Mouse (Mus musculus) liver, embryonic 14.5 days (tissue): ENCODE data around the gene Ppm1l. TPM values are rescaled to one million over a fixed set of nuclear protein-coding genes. Genes with fewer than 3 reads are reported as not detected.

Experiments used
- ATAC-seq: fragments of 200-750 bp; cut with Nextera tagmentation; 2 replicates; pipeline ENCODE4 v1.8.0; 2017; ENCODE audit warnings: moderate number of reproducible peaks, mild to moderate bottlenecking, moderate library complexity; ENCODE audit not compliant: insufficient read depth
- DNase-seq, 3 experiments: peaks; one replicate each; pipeline ENCODE4 v3.0.0-alpha.2; 2012 to 2013; ENCODE audit warnings: low read depth in 3 of 3, low spot score in 3 of 3
- H3K27ac ChIP-seq: fragments of 300-500 bp; sonication (generic); 2 replicates; pipeline ENCODE4 v1.5.1; 2014; ENCODE audit warnings: moderate library complexity, mild to moderate bottlenecking, control low read depth, inconsistent platforms
- H3K27me3 ChIP-seq: fragments of 300-500 bp; sonication (generic); 2 replicates; pipeline ENCODE4 v1.6.1; 2014; ENCODE audit warnings: mild to moderate bottlenecking, low read length, moderate library complexity; ENCODE audit not compliant: control insufficient read depth, insufficient read depth
- H3K36me3 ChIP-seq: fragments of 300-500 bp; sonication (generic); replicated peaks from 2 replicates; pipeline ENCODE4 v1.6.1; 2014; ENCODE audit warnings: low read depth; ENCODE audit not compliant: control insufficient read depth, insufficient read depth
- H3K4me1 ChIP-seq, 2 experiments: fragments of 200-500 bp in 1 of 2; fragments of 300-500 bp in 1 of 2; sonication (generic) in 1 of 2; replicated peaks; 2 replicates each; pipeline ENCODE4 v1.6.1; 2012 to 2014; ENCODE audit warnings: antibody characterized with exemption in 1 of 2, inconsistent platforms in 1 of 2, low read length in 1 of 2; ENCODE audit not compliant: control insufficient read depth in 2 of 2, insufficient read depth in 2 of 2
- H3K4me2 ChIP-seq: fragments of 300-500 bp; sonication (generic); 2 replicates; pipeline ENCODE4 v1.6.1; 2014; ENCODE audit warnings: low read depth, mild to moderate bottlenecking, control low read depth, moderate library complexity
- H3K4me3 ChIP-seq, 2 experiments: fragments of 200-500 bp in 1 of 2; fragments of 300-500 bp in 1 of 2; sonication (generic) in 1 of 2; 2 replicates each; pipeline ENCODE4 v1.5.1; 2012 to 2014; ENCODE audit warnings: low read depth in 2 of 2, low read length in 2 of 2, mild to moderate bottlenecking in 2 of 2, control low read depth in 1 of 2, inconsistent platforms in 1 of 2, moderate library complexity in 1 of 2; ENCODE audit not compliant: insufficient read depth in 1 of 2
- H3K9ac ChIP-seq: fragments of 300-500 bp; sonication (generic); replicated peaks from 2 replicates; pipeline ENCODE4 v1.6.1; 2014; ENCODE audit warnings: mild to moderate bottlenecking, control low read depth, moderate library complexity
- H3K9me3 ChIP-seq: fragments of 300-500 bp; sonication (generic); 2 replicates; pipeline ENCODE4 v1.6.1; 2016; ENCODE audit warnings: low read length, mixed read lengths; ENCODE audit not compliant: control insufficient read depth
- CTCF ChIP-seq: IDR thresholded peaks from 2 replicates; pipeline ENCODE4 v1.5.1; 2016; ENCODE audit warnings: antibody characterized with exemption, low read depth, control low read depth
- EP300 ChIP-seq: IDR thresholded peaks from 2 replicates; pipeline ENCODE4 v1.6.1; 2016; ENCODE audit warnings: antibody characterized with exemption, low read depth
- WGBS: fragments of 180-500 bp; shearing (Covaris S2); extraction: QIAGEN DNeasy Blood & Tissue Kit; methylation state at CpG from one replicate; pipeline ENCODE4 v1.1.7; 2014; ENCODE audit not compliant: insufficient replicate concordance; 5-methylcytosine and 5-hydroxymethylcytosine counted together
- polyA plus RNA-seq, 2 experiments: library from polyadenylated mRNA; depleted of rRNA in 1 of 2; stranded (reverse) in 1 of 2; unstranded in 1 of 2; fragments of >200 nt; fragmentation: Nextera tagmentation in 1 of 2; extraction: Ambion mirVana in 1 of 2; gene quantifications; 2 replicates each; pipeline versions ENCODE4 v1.2.1 to v1.2.3; 2012 to 2014

Ppm1l gene
- polyA plus RNA-seq, 2 experiments, result 2.4 to 3.7 TPM

GRCm38 (mm10) chr3:69354681-69355080 lies 38.0 kb downstream of the Ppm1l start:
- no peak for DNase-seq
- Histone ChIP-seq H3K9ac (no peak overlapping the region), H3K9me3 (no peaks in the 10 kb centered on the region), H3K27me3 (no peaks in the 10 kb centered on the region), H3K4me3 (no peak overlapping the region), H3K4me1 (peaks cover 0 to 4% of the 10 kb centered on the region in 2 experiments; a peak in 3 of 4 replicates), H3K36me3 (no peaks in the 10 kb centered on the region), H3K4me2 (no peak overlapping the region), H3K27ac (no peak overlapping the region)
- 69% methylated on average over 2 of the region's 2 CpGs for WGBS
- no peak for ATAC-seq
- TF ChIP-seq EP300, result no peak
- TF ChIP-seq CTCF, result no peak

- 61% methylated on average over 7 of the region's 7 CpGs for WGBS
- Histone ChIP-seq H3K27me3 (no peaks in the 10 kb centered on the region), H3K9ac (no peak overlapping the region), H3K4me2 (no peak overlapping the region), H3K9me3 (no peaks in the 10 kb centered on the region), H3K4me3 (no peak overlapping the region), H3K36me3 (no peaks in the 10 kb centered on the region), H3K27ac (no peak overlapping the region), H3K4me1 (peaks cover 0 to 8% of the 10 kb centered on the region in 2 experiments; a peak in 3 of 4 replicates)
- DNase-seq (no peak), ATAC-seq (no peak)
- no peak for TF ChIP-seq EP300
- TF ChIP-seq CTCF, result no peak
Observed at GRCm38 (mm10) chr3:69356078-69356665, 39.5 kb downstream of the Ppm1l start.

GRCm38 (mm10) chr3:69356781-69357180 lies 40.1 kb downstream of the Ppm1l start:
- no peaks in the 10 kb centered on the region for H3K27me3 ChIP-seq
- no peaks in the 10 kb centered on the region for H3K9me3 ChIP-seq
- H3K4me1 ChIP-seq, result peaks cover 0 to 4% of the 10 kb centered on the region in 2 experiments; a peak in 3 of 4 replicates
- no peak for ATAC-seq
- no peak for DNase-seq
- H3K9ac ChIP-seq, result no peak overlapping the region
- TF ChIP-seq EP300 (no peak), CTCF (no peak)
- H3K36me3 ChIP-seq, result no peaks in the 10 kb centered on the region
- H3K4me3 ChIP-seq, result no peak overlapping the region
- no peak overlapping the region for H3K27ac ChIP-seq
- H3K4me2 ChIP-seq, result no peak overlapping the region
- WGBS, result 26% methylated on average over 5 of the region's 5 CpGs

- Histone ChIP-seq H3K4me2 (no peak overlapping the region), H3K9ac (no peak overlapping the region), H3K27ac (no peak overlapping the region), H3K36me3 (no peaks in the 10 kb centered on the region), H3K27me3 (no peaks in the 10 kb centered on the region), H3K4me3 (no peak overlapping the region), H3K9me3 (no peaks in the 10 kb centered on the region), H3K4me1 (peaks cover 0 to 4% of the 10 kb centered on the region in 2 experiments; a peak in 3 of 4 replicates)
- no peak for ATAC-seq
- WGBS, result 78% methylated on average over 12 of the region's 12 CpGs
- TF ChIP-seq CTCF, result no peak
- TF ChIP-seq EP300, result no peak
- no peak for DNase-seq
Observed at GRCm38 (mm10) chr3:69357897-69358619, 41.4 kb downstream of the Ppm1l start.

GRCm38 (mm10) chr3:69358620-69358964 lies 41.9 kb downstream of the Ppm1l start:
- no peak for ATAC-seq
- H3K9me3 ChIP-seq, result no peaks in the 10 kb centered on the region
- H3K9ac ChIP-seq, result no peak overlapping the region
- no peaks in the 10 kb centered on the region for H3K36me3 ChIP-seq
- no peaks in the 10 kb centered on the region for H3K27me3 ChIP-seq
- H3K27ac ChIP-seq, result no peak overlapping the region
- H3K4me1 ChIP-seq, result peaks cover 0 to 4% of the 10 kb centered on the region in 2 experiments; a peak in 3 of 4 replicates
- DNase-seq, result no peak
- WGBS, result 87% methylated on average over 8 of the region's 8 CpGs
- TF ChIP-seq EP300 (no peak), CTCF (no peak)
- H3K4me3 ChIP-seq, result no peak overlapping the region
- H3K4me2 ChIP-seq, result no peak overlapping the region
